Mouse (Mus musculus): ENCODE results near the gene Nup188.

Nup188 gene

DNA sequence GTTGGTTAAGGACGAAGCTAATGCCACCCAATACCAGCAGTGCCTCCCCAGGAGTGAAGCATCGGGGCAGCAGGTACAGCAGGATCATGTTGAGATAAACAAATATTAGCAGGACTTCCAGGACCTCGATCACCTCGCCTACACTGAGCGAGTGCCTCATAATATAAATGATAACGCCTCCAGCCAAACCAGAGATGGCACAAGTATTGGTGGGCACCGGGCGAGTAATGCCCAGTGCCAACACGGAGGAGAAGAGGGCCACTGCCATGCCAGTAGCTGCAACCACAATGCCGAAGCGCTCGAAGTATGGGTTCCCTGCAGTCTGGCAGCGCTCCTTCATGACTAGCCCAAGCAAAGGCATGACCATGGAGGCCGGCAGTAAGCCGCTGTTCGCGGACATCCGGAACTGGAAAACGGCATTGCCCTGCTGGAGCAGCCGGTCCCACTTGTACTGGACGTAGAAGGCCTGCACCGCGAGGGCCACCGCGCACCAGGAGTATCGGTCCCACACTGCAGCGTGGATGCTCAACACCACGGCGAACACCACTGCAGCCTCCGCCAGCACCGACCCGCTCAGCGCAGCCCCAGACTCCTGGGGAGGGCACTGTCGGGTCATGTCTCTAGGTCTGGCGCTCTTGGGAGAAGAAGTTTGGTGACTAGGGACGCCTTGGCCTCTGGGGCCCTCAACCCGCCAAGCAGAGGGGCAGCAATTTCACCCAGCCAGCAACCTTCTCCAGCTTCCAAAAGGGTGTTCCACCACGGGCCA lies 598 bp upstream of the Nup188 start:
- peak in 1 of 2 experiments; percentile 42 for DNase-seq

DNA sequence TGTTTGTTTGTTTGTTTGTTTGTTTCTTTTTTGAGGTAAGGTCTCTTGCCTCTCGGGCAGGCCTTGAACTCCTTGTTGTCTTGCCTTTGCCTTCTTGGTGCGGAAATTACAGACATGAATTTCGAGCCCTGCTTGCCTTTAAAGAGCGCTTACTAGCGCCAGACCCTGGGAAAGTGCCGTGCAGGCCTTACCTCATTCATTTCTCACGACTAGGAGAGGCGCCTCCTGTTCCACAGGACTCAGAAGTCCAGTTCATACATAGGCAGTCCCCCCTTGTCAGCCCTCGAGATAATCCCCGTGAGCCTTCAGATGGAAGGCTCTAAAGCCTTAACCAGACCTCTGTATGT lies 803 bp downstream of the Nup188 start:
- peak in 1 of 2 experiments; percentile 32 for DNase-seq

DNA sequence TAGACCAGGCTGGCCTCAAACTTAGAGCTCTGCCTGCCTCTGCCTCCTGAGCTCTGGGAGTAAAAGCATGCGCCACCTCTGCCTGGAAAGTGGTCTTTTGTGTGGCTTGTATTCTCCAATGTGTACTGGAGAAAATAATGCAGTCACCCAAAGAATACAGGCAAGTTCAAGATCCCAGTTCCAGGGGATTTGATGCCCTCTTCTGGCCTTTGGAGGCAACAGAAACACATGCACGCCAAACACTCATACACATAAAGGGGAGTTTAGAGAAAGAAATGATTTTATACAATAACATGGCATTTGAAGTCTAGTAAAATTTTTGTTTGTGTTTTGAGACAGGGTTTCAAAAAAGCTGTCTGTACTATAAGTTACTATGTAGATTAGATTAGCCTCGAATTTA lies 13.3 kb downstream of the Nup188 start:
- DNase-seq, result peak; percentile 13 to 23

- peak; percentile 12 to 51 for DNase-seq
Measured at GRCm38 (mm10) chr2:30299966-30300365, 13.8 kb downstream of the Nup188 start.

GRCm38 (mm10) chr2:30306087-30306486 lies 19.9 kb downstream of the Nup188 start:
- no peak for DNase-seq

- no peak for DNase-seq
Measured at GRCm38 (mm10) chr2:30309351-30309750, 23.2 kb downstream of the Nup188 start.

- DNase-seq, result no peak
Measured at GRCm38 (mm10) chr2:30311481-30311880, 25.3 kb downstream of the Nup188 start.

GRCm38 (mm10) chr2:30316136-30316535 lies 29.9 kb downstream of the Nup188 start:
- peak in 1 of 2 experiments; percentile 10 for DNase-seq

- DNase-seq, result no peak
Measured at GRCm38 (mm10) chr2:30316955-30317354, 30.8 kb downstream of the Nup188 start.

- no peak for DNase-seq
Measured at GRCm38 (mm10) chr2:30319260-30319659, 33.1 kb downstream of the Nup188 start.

DNA sequence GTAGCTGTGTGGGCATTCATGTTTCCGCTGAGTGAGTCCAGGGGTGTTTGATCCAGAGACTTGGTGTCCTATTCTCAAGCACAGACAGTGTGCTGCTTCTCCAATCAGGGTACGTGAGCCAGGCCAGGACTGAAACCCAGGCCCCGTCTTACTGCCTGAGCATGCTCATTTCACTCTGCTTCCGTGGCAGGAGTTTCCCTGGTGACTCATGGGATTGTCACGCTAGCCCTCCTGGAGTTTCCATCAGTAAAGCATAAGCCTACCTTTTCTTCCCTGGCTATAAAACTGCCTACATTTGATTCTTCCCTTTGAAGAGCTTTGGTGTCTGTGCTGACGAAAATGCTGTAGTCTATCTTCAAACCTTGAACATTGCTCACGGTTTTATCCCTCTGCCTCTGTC lies 36.9 kb downstream of the Nup188 start:
- no peak for DNase-seq

- no peak for DNase-seq
Measured at GRCm38 (mm10) chr2:30325296-30325695, 39.1 kb downstream of the Nup188 start.

GRCm38 (mm10) chr2:30327276-30327675 lies 41.1 kb downstream of the Nup188 start:
- no peak for DNase-seq

GRCm38 (mm10) chr2:30328791-30329190 lies 42.6 kb downstream of the Nup188 start:
- DNase-seq, result no peak

- DNase-seq, result no peak
Measured at GRCm38 (mm10) chr2:30335324-30335723, 49.1 kb downstream of the Nup188 start.

GRCm38 (mm10) chr2:30336174-30336915 lies 50.1 kb downstream of the Nup188 start:
- DNase-seq, result no peak

DNA sequence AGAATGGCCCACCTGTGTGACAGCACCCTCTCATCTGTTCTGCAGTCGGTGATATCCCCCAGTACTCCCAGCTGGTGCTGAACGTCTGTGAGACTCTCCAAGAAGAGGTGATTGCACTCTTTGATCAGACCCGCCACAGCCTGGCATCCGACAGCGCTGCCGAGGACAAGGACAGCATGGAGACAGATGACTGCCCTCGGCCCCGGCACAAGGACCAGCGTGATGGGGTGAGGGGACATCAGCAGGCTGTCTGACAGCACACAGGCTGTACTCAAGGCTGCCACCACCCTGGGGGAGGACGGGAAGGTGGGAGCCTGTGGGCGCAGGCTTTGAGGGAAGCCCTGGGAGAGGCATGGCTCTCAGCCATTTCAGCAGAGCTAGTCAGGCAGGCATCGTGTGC lies 51.0 kb downstream of the Nup188 start:
- no peak for DNase-seq

- no peak for DNase-seq
Measured at GRCm38 (mm10) chr2:30342061-30342460, 55.9 kb downstream of the Nup188 start.

DNA sequence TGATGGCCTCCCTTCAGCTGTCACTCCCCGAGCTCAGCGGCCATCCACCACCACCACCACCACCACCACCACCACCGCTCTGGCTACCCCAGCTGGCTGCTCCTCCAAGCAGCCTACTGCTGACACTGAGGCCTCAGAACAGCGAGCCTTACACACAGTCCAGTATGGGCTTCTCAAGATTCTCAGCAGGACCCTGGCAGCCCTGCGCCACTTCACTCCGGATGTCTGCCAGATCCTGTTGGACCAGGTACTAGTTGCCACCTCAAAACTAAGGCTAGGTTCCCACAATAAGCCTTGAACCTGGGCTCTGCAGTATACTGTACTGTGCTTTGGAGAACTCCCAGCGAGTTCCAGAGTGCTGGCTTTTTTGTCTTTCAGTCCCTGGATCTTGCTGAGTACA lies 56.3 kb downstream of the Nup188 start:
- no peak for DNase-seq

DNA sequence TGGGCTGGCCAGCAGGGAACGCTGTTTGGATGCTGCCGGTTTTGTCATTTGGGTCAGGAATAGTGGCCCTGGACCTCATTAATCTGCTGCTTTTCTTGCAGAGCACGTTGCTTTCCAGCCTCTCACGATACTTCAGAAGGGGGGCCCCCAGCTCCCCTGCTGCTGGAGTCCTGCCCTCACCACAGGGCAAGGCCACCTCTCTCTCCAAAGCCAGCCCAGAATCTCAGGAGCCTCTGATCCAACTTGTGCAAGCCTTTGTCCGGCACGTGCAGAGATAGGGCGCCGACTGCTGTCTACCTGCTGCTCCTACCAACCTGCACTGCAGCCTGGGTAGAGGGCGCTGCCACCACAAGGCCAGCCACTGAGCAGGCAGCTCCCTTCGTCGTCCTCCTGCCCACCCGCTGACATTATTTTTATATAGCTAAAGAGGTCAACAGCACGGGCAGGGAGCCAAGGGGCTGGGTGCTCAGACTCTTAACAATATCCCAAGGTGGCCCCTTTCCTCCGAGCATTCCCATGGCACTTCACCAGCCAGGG lies 57.5 kb downstream of the Nup188 start:
- DNase-seq, result peak in 1 of 2 experiments; percentile 31

- DNase-seq, result no peak
Measured at GRCm38 (mm10) chr2:30345971-30346676, 59.9 kb downstream of the Nup188 start.

GRCm38 (mm10) chr2:30349196-30349595 lies 63.0 kb downstream of the Nup188 start:
- no peak for DNase-seq

- DNase-seq, result peak; percentile 16 to 25
Measured at GRCm38 (mm10) chr2:30351149-30351548, 65.0 kb downstream of the Nup188 start.
